Comparison of ENCODE assay signal across 10 mouse cellular contexts in genomic region chr6:99525351-99525750, GRCm38 (mm10). TPM values are rescaled to one million over a fixed set of nuclear protein-coding genes. Genes with fewer than 3 reads are reported as not detected.
DNase-seq lines count a peak whose midpoint lies in the region; ATAC-seq and TF ChIP-seq lines count a peak whose summit lies in the region.
"Had no signal": no experiment of that assay in that cellular context is flagged by ENCODE, and none has a peak within 500 bp of the region (broad histone marks: within the 10 kb centered on the region; RNA-seq: fewer than 3 reads in every experiment).

No protein-coding gene starts in this region.

- no peaks in the 10 kb centered on the region for H3K79me2 ChIP-seq in CH12.LX (replicated peaks; ENCODE audit: control insufficient read depth, extremely low read depth, insufficient read depth, poor library complexity, severe bottlenecking)

- dilution Hi-C loops in CH12.LX (cut with MboI; ENCODE audit: extremely low pct_ligation_motif_present, extremely low pct_unique_long_range_greater_than_20kb, low sequenced_read_pairs), result no loop called here

- WGBS in liver, embryonic 14.5 days (ENCODE audit: insufficient replicate concordance), result 58% methylated on average over 8 of the region's 8 CpGs
- WGBS in liver, embryonic 12.5 days (ENCODE audit: insufficient replicate concordance), result 53% methylated on average over 8 of the region's 8 CpGs

- in situ Hi-C loops in CH12.LX (cut with MboI; ENCODE audit: low pct_ligation_motif_present, low pct_unique_long_range_greater_than_20kb, low sequenced_read_pairs), result no loop called here

- H3K4me3 ChIP-seq in liver, embryonic 14.5 days (ENCODE audit: insufficient read depth in 1 of 2, low read depth in 2 of 2, low read length in 2 of 2), result no peak overlapping the region
- no peak overlapping the region for H3K4me3 ChIP-seq in liver, embryonic 12.5 days
- H3K4me3 ChIP-seq in CH12.LX (replicated peaks in 1 of 3; ENCODE audit: low read depth in 2 of 3, low read length in 2 of 3, poor library complexity in 1 of 3), result no peak overlapping the region
- H3K4me3 ChIP-seq: heart, embryonic 15.5 days; midbrain, embryonic 12.5 days had no signal

- H3K27ac ChIP-seq in liver, embryonic 14.5 days, result no peak overlapping the region
- H3K27ac ChIP-seq in liver, embryonic 12.5 days, result no peak overlapping the region
- no peak overlapping the region for H3K27ac ChIP-seq in CH12.LX (ENCODE audit: insufficient read depth, low read depth)
- H3K27ac ChIP-seq: heart, embryonic 15.5 days; midbrain, embryonic 12.5 days had no signal

- peak; percentile 59 for TF ChIP-seq RAD21 in CH12.LX (IDR thresholded peaks at IDR 0.05; ENCODE audit: low read depth, low read length)

- peak; percentile 34 for TF ChIP-seq CTCF in liver, embryonic 14.5 days (IDR thresholded peaks at IDR 0.05; ENCODE audit: low read depth)
- TF ChIP-seq CTCF in CH12.LX (conservative IDR thresholded peaks at IDR 0.05 in 1 of 2, IDR thresholded peaks at IDR 0.05 in 1 of 2; ENCODE audit: low read depth in 2 of 2, low read length in 2 of 2), result peak in 1 of 2 experiments; percentile 63; a peak in 2 of 4 replicates

- peaks cover 15% of the 10 kb centered on the region for H3K27me3 ChIP-seq in liver, embryonic 14.5 days (ENCODE audit: control insufficient read depth, insufficient read depth, low read length)
- H3K27me3 ChIP-seq in liver, embryonic 12.5 days (replicated peaks), result peaks cover 18% of the 10 kb centered on the region
- peaks cover 20% of the 10 kb centered on the region for H3K27me3 ChIP-seq in CH12.LX (replicated peaks)
- H3K27me3 ChIP-seq: heart, embryonic 15.5 days; midbrain, embryonic 12.5 days had no signal

- no peaks in the 10 kb centered on the region; the same call in 1 of the 2 replicates for H3K9me3 ChIP-seq in liver, embryonic 14.5 days (ENCODE audit: control insufficient read depth, low read length)
- H3K9me3 ChIP-seq in liver, embryonic 12.5 days (replicated peaks), result peaks cover 6% of the 10 kb centered on the region
- peaks cover 7% of the 10 kb centered on the region for H3K9me3 ChIP-seq in CH12.LX (replicated peaks; ENCODE audit: low read length)
- H3K9me3 ChIP-seq: heart, embryonic 15.5 days had no signal

- peak; percentile 34 for DNase-seq in gastrocnemius, postnatal 10 days
- DNase-seq in gastrocnemius, adult 18-20 months (ENCODE audit: low spot score), result no peak
- DNase-seq in liver, embryonic 14.5 days (ENCODE audit: low read depth in 3 of 3, low spot score in 3 of 3), result no peak
- no peak for DNase-seq in CH12.LX (ENCODE audit: extremely low read depth)
- DNase-seq in embryo, embryonic 10.5 days (ENCODE audit: low spot score), result peak; percentile 48
- DNase-seq in thymus, postnatal 25 days, result peak; percentile 38

- no peaks in the 10 kb centered on the region for H3K36me3 ChIP-seq in liver, embryonic 14.5 days (replicated peaks; ENCODE audit: control insufficient read depth, insufficient read depth, low read depth)
- peaks cover 7% of the 10 kb centered on the region; the same call in 1 of the 2 replicates for H3K36me3 ChIP-seq in liver, embryonic 12.5 days
- H3K36me3 ChIP-seq in CH12.LX (replicated peaks in 1 of 2; ENCODE audit: control insufficient read depth in 1 of 2, insufficient read depth in 1 of 2, low read length in 1 of 2), result no peaks in the 10 kb centered on the region
- H3K36me3 ChIP-seq: midbrain, embryonic 12.5 days had no signal

- no peak for TF ChIP-seq POLR2A in CH12.LX (IDR thresholded peaks at IDR 0.05; ENCODE audit: low read depth, low read length)

- H3K4me2 ChIP-seq in liver, embryonic 14.5 days (ENCODE audit: low read depth), result no peak overlapping the region
- no peak overlapping the region for H3K4me2 ChIP-seq in liver, embryonic 12.5 days
- H3K4me2 ChIP-seq in CH12.LX (ENCODE audit: insufficient read depth, low read depth, poor library complexity, severe bottlenecking), result no peak overlapping the region
- H3K4me2 ChIP-seq: heart, embryonic 15.5 days; midbrain, embryonic 12.5 days had no signal

- H3K4me1 ChIP-seq in liver, embryonic 14.5 days (replicated peaks; ENCODE audit: control insufficient read depth in 2 of 2, insufficient read depth in 2 of 2, low read length in 1 of 2), result no peaks in the 10 kb centered on the region
- H3K4me1 ChIP-seq in liver, embryonic 12.5 days, result peaks cover 10% of the 10 kb centered on the region
- H3K4me1 ChIP-seq in CH12.LX (ENCODE audit: control insufficient read depth in 1 of 2, insufficient read depth in 2 of 2), result peaks cover 0 to 5% of the 10 kb centered on the region in 2 experiments; a peak in 2 of 4 replicates

- no peak overlapping the region for H3K9ac ChIP-seq in liver, embryonic 14.5 days (replicated peaks)
- no peak overlapping the region for H3K9ac ChIP-seq in liver, embryonic 12.5 days
- no peak overlapping the region for H3K9ac ChIP-seq in CH12.LX (ENCODE audit: insufficient read depth, low read depth)
- H3K9ac ChIP-seq: heart, embryonic 15.5 days; midbrain, embryonic 12.5 days had no signal

- no peak for TF ChIP-seq EP300 in liver, embryonic 14.5 days (IDR thresholded peaks at IDR 0.05; ENCODE audit: low read depth)
- no peak for TF ChIP-seq EP300 in CH12.LX (IDR thresholded peaks at IDR 0.05; ENCODE audit: low read length)

- no peak for ATAC-seq in liver, embryonic 14.5 days (ENCODE audit: insufficient read depth)
- ATAC-seq in liver, embryonic 12.5 days, result no peak
- ATAC-seq in megakaryocyte-erythroid progenitor cell, adult 5-6 weeks (replicated peaks; ENCODE audit: low FRiP score, low TSS enrichment, poor library complexity, severe bottlenecking), result no peak

TF ChIP-seq in CH12.LX, 34 proteins besides CTCF, POLR2A, EP300 and RAD21:
- TF ChIP-seq SMC3 (IDR thresholded peaks at IDR 0.05; ENCODE audit: low read depth, low read length), result peak; percentile 57
- TF ChIP-seq MYC (IDR thresholded peaks at IDR 0.05; ENCODE audit: low read depth, low read length), result no peak
- peak; percentile 69 for TF ChIP-seq ZNF384 (IDR thresholded peaks at IDR 0.05; ENCODE audit: low read depth, low read length)
- TF ChIP-seq NELFE (IDR thresholded peaks at IDR 0.05; ENCODE audit: low read depth, low read length), result no peak
- peak; percentile 54 for TF ChIP-seq BHLHE40 (IDR thresholded peaks at IDR 0.05; ENCODE audit: low read depth, low read length)
- TF ChIP-seq IRF4 (IDR thresholded peaks at IDR 0.05; ENCODE audit: low read depth, low read length), result peak; percentile 30; the same call in 1 of the 2 replicates

RNA-seq across cellular contexts. Expression of gene Foxp1, which starts 2.8 kb away (rescaled TPM):
- 10 to 100 TPM; 21.9 to 35.8 TPM for total RNA-seq in gastrocnemius, postnatal 10 days (2021)
- 10 to 100 TPM; 10.1 to 15.8 TPM for total RNA-seq in gastrocnemius, adult 18-20 months (2021)
- polyA plus RNA-seq in liver, embryonic 14.5 days (2012; rRNA removed), result 6.5 and 7.9 TPM in 2 replicates
- polyA plus RNA-seq in liver, embryonic 14.5 days (2014; fragmentation: Nextera tagmentation; extraction: Ambion mirVana), result 10.6 and 11.9 TPM in 2 replicates
- polyA plus RNA-seq in liver, embryonic 12.5 days (2016; fragmentation: Nextera tagmentation; extraction: Ambion mirVana), result 25.5 and 29.3 TPM in 2 replicates
- total RNA-seq in CH12.LX (2012; rRNA removed) (75.1 and 105 TPM in 2 replicates), CH12.LX (2014; rRNA removed) (59.5 and 66.5 TPM in 2 replicates)
- polyA plus RNA-seq in CH12.LX (2012; ENCODE audit: insufficient read length, low read depth), result 75.6 and 87.4 TPM in 2 replicates
- total RNA-seq in megakaryocyte-erythroid progenitor cell, adult 5-6 weeks (2014; fragmentation: Nextera tagmentation), result 46.2 and 55.0 TPM in 2 replicates
- 35.0 and 40.4 TPM in 2 replicates for total RNA-seq in megakaryocyte-erythroid progenitor cell, adult 5-6 weeks (2017)

Comparison
In these comparisons a context has a peak if more than half of its experiments do, and no peak if none do; other contexts are left out.
1. DNase-seq: peak in gastrocnemius, postnatal 10 days (single experiment), embryo, embryonic 10.5 days (single experiment) and thymus, postnatal 25 days (single experiment); none in gastrocnemius, adult 18-20 months (single experiment), liver, embryonic 14.5 days (0 of 3) and CH12.LX (single experiment).